Mouse (Mus musculus) embryo, embryonic 10 days (tissue): Measurements from ENCODE around the gene Por.

Experiments
- DNase-seq: peaks from one replicate; pipeline ENCODE4 v3.0.0-alpha.2; 2015; ENCODE audit warnings: low spot score

Gene Por

GRCm38 (mm10) chr5:135776546-135776945, 106.7 kb downstream of the Por start:
- DNase-seq: no peak

- peak; percentile 73 for DNase-seq
These were observed 108.1 kb downstream of the Por start, which contains the start of gene Styxl1 for GRCm38 (mm10) chr5:135777796-135778470. Gene Styxl1 (minus strand): TSS chr5:135778385.

- DNase-seq: peak; percentile 100
These were observed 108.9 kb downstream of the Por start, which contains the start of gene Mdh2 for GRCm38 (mm10) chr5:135778471-135779445. Gene Mdh2 (plus strand): TSS chr5:135778480.

GRCm38 (mm10) chr5:135780331-135780730, 110.5 kb downstream of the Por start:
- no peak for DNase-seq

- no peak for DNase-seq
These were observed 113.1 kb downstream of the Por start for GRCm38 (mm10) chr5:135782901-135783300.
